Mouse (Mus musculus): Measurements from ENCODE around the gene Tnpo2. TPM values are rescaled to one million over a fixed set of nuclear protein-coding genes. Genes with fewer than 3 reads are reported as not detected.

Gene Tnpo2
- polyA plus RNA-seq, 1 experiment from 2014 or later: 56.8 TPM

DNA sequence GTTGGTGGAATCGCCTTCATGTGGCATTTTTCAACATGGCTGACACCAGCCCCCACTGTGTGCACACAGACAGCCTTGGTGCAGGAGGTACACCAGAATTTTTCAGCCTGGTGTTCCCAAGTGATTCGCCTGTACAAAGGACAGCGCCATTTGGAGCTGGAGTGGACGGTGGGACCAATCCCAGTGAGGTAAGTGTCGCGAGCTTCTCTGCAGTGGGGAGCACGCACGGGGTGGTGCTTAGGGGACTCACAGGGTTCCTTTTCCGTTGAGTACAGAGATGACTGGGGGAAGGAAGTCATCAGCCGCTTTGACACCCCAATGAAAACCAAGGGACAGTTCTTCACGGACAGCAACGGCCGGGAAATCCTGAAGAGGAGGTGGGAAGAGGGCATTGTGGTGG is 58.3 kb downstream of the Tnpo2 start:
- Histone ChIP-seq H3K4me1 (replicated peaks) (no peaks in the 10 kb centered on the region), H3K9me3 (no peaks in the 10 kb centered on the region), H3K4me3 (no peak overlapping the region), H3K36me3 (peaks cover 32% of the 10 kb centered on the region), H3K4me2 (no peak overlapping the region), H3K27ac (replicated peaks) (no peak overlapping the region), H3K9ac (no peak overlapping the region), H3K27me3 (no peaks in the 10 kb centered on the region)
- ATAC-seq (ENCODE audit: low FRiP score, low read depth): no peak
- WGBS: 94% methylated on average over 13 of the region's 13 CpGs

DNA sequence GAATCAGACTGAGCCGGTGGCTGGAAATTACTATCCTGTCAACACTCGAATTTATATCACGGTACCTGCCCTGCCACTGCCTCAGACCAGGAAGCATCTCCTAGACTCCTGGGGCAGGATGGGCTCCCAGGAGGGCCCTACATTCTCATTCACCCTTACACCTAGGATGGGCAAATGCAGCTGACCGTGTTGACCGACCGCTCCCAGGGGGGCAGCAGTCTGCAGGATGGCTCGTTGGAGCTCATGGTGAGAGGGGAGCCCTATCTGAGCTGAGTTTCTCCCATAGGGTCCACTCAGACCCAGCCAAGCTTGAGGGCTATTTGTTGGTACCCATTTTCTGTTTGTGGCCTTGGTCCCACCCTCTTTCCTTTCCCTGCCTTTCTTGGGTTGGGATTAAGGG is 58.9 kb downstream of the Tnpo2 start:
- no peak overlapping the region for H3K27ac ChIP-seq (replicated peaks)
- H3K9me3 ChIP-seq: no peaks in the 10 kb centered on the region
- no peaks in the 10 kb centered on the region for H3K27me3 ChIP-seq
- H3K9ac ChIP-seq: no peak overlapping the region
- peaks cover 32% of the 10 kb centered on the region for H3K36me3 ChIP-seq
- no peak for ATAC-seq (ENCODE audit: low FRiP score, low read depth)
- 93% methylated on average over 7 of the region's 7 CpGs for WGBS
- no peak overlapping the region for H3K4me2 ChIP-seq
- H3K4me3 ChIP-seq: no peak overlapping the region
- no peaks in the 10 kb centered on the region for H3K4me1 ChIP-seq (replicated peaks)

GRCm38 (mm10) chr8:85096196-85096595 is 59.5 kb downstream of the Tnpo2 start:
- WGBS: 96% methylated on average over 16 of the region's 16 CpGs
- no peak for ATAC-seq (ENCODE audit: low FRiP score, low read depth)
- H3K36me3 ChIP-seq: peaks cover 32% of the 10 kb centered on the region

DNA sequence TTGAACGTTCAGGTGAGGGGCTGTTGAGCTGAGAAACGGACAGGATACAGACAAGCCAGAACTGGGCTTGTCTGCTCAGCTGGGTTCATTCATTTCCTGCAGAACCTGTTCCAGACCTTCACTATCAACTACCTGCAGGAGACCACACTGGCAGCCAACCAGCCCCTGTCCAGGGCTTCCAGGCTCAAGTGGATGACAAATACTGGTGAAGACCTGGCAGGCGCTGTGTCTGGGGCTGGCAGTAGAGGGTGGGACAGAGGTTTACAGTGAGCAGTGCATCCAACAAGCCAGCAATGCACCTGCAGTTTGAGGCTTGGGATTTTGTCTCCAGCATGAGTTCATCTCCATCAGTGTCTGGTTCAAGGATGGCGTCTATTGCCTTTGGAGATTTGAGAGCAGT is 60.1 kb downstream of the Tnpo2 start:
- H3K9ac ChIP-seq: no peak overlapping the region
- H3K36me3 ChIP-seq: peaks cover 32% of the 10 kb centered on the region
- no peak for ATAC-seq (ENCODE audit: low FRiP score, low read depth)
- no peak overlapping the region for H3K4me2 ChIP-seq
- no peaks in the 10 kb centered on the region for H3K9me3 ChIP-seq
- no peak overlapping the region for H3K27ac ChIP-seq (replicated peaks)
- H3K4me3 ChIP-seq: no peak overlapping the region
- H3K27me3 ChIP-seq: no peaks in the 10 kb centered on the region
- WGBS: 92% methylated on average over 4 of the region's 4 CpGs
- no peaks in the 10 kb centered on the region for H3K4me1 ChIP-seq (replicated peaks)

More at GRCm38 (mm10) chr8:85096196-85096595, 59.5 kb downstream of the Tnpo2 start:
- no peaks in the 10 kb centered on the region for H3K9me3 ChIP-seq
- H3K4me1 ChIP-seq (replicated peaks): no peaks in the 10 kb centered on the region
- no peak overlapping the region for H3K4me2 ChIP-seq
- no peak overlapping the region for H3K27ac ChIP-seq (replicated peaks)
- no peak overlapping the region for H3K4me3 ChIP-seq
- no peak overlapping the region for H3K9ac ChIP-seq
- H3K27me3 ChIP-seq: no peaks in the 10 kb centered on the region

DNA sequence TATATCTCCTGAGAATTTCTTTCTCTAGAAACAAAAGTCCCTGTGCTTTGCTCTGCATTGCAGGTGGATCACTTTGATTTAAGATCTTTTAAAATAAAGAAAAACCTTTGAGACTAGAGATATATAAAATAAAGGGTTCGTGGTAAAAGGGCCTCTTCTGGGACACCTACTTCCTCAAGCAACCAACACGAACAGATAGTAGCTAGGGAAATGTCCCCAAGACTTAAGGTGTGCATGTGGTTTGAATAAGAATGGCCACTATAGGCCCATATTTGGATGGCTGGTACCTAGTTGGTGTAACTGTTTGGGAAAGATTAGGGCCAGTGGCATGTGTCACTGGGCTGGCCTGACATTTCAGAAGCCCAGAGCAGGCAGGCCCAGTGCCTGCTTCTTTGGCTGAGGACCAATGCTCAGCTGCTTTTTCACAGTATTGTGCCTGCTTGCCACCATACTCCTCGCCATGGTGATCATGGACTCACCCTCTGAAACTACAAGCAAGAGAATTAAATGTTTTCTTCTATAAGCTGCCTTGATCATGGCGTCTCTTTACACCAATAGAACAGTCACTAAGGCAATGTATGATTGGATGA is 63.5 kb downstream of the Tnpo2 start:
- H3K36me3 ChIP-seq: peaks cover 27% of the 10 kb centered on the region
- H3K27ac ChIP-seq (replicated peaks): no peak overlapping the region
- H3K9ac ChIP-seq: no peak overlapping the region
- H3K4me2 ChIP-seq: no peak overlapping the region
- H3K4me3 ChIP-seq: no peak overlapping the region
- no peaks in the 10 kb centered on the region for H3K4me1 ChIP-seq (replicated peaks)
- ATAC-seq (ENCODE audit: low FRiP score, low read depth): no peak
- no peaks in the 10 kb centered on the region for H3K27me3 ChIP-seq
- H3K9me3 ChIP-seq: no peaks in the 10 kb centered on the region
- WGBS: 87% methylated on average over 4 of the region's 4 CpGs

Small RNA genes within 50 kb of the gene (microRNA-seq; reads per million reads assigned to microRNA genes)
- 3.1 reads per million, percentile 13 among the genes with 10 or more reads in this experiment for gene Mir7070

Other genes with a start within 250 kb of the Tnpo2 start
- 71.2 and 87.6 TPM in 2 replicates for gene Nfix, start 236.6 kb upstream of the Tnpo2 start, polyA plus RNA-seq (2015; fragmentation: Nextera tagmentation; extraction: Ambion mirVana)
- 14.0 and 15.1 TPM in 2 replicates for gene Dand5, start 214.1 kb upstream of the Tnpo2 start, polyA plus RNA-seq (2015; fragmentation: Nextera tagmentation; extraction: Ambion mirVana)
- gene Gadd45gip1, start 205.4 kb upstream of the Tnpo2 start, polyA plus RNA-seq (2015; fragmentation: Nextera tagmentation; extraction: Ambion mirVana): 39.7 and 40.6 TPM in 2 replicates
- gene Rad23a, start 196.2 kb upstream of the Tnpo2 start, polyA plus RNA-seq (2015; fragmentation: Nextera tagmentation; extraction: Ambion mirVana): 79.1 and 85.9 TPM in 2 replicates
- 700 and 710 TPM in 2 replicates for gene Calr, start 190.0 kb upstream of the Tnpo2 start, polyA plus RNA-seq (2015; fragmentation: Nextera tagmentation; extraction: Ambion mirVana)
- gene Farsa, start 179.9 kb upstream of the Tnpo2 start, polyA plus RNA-seq (2015; fragmentation: Nextera tagmentation; extraction: Ambion mirVana): 108 and 112 TPM in 2 replicates
- 33.7 and 37.3 TPM in 2 replicates for gene Syce2, start 164.8 kb upstream of the Tnpo2 start, polyA plus RNA-seq (2015; fragmentation: Nextera tagmentation; extraction: Ambion mirVana)
- gene Gcdh, start 143.0 kb upstream of the Tnpo2 start, polyA plus RNA-seq (2015; fragmentation: Nextera tagmentation; extraction: Ambion mirVana): 36.4 and 40.3 TPM in 2 replicates
- 0.64 TPM in 2 replicates for gene Klf1, start 135.0 kb upstream of the Tnpo2 start, polyA plus RNA-seq (2015; fragmentation: Nextera tagmentation; extraction: Ambion mirVana)
- gene Dnase2a, start 128.4 kb upstream of the Tnpo2 start, polyA plus RNA-seq (2015; fragmentation: Nextera tagmentation; extraction: Ambion mirVana): 5.7 and 7.3 TPM in 2 replicates
- 72.4 and 81.1 TPM in 2 replicates for gene Mast1, start 99.6 kb upstream of the Tnpo2 start, polyA plus RNA-seq (2015; fragmentation: Nextera tagmentation; extraction: Ambion mirVana)
- gene Rtbdn, start 89.9 kb upstream of the Tnpo2 start, polyA plus RNA-seq (2015; fragmentation: Nextera tagmentation; extraction: Ambion mirVana): 2.8 and 3.5 TPM in 2 replicates
- gene Gm49661, start 67.5 kb upstream of the Tnpo2 start, polyA plus RNA-seq (2015; fragmentation: Nextera tagmentation; extraction: Ambion mirVana): not detected in 2 replicates
- 1,124 and 1,185 TPM in 2 replicates for gene Prdx2, start 67.3 kb upstream of the Tnpo2 start, polyA plus RNA-seq (2015; fragmentation: Nextera tagmentation; extraction: Ambion mirVana)
- gene Rnaseh2a, start 67.1 kb upstream of the Tnpo2 start, polyA plus RNA-seq (2015; fragmentation: Nextera tagmentation; extraction: Ambion mirVana): 54.2 and 59.8 TPM in 2 replicates
- 6.3 and 6.8 TPM in 2 replicates for gene Junb, start 58.2 kb upstream of the Tnpo2 start, polyA plus RNA-seq (2015; fragmentation: Nextera tagmentation; extraction: Ambion mirVana)
- gene Hook2, start 46.3 kb upstream of the Tnpo2 start, polyA plus RNA-seq (2015; fragmentation: Nextera tagmentation; extraction: Ambion mirVana): 34.0 and 37.3 TPM in 2 replicates
- 0.08 TPM in 1 of 2 replicates, not detected in the other for gene Best2, start 22.4 kb upstream of the Tnpo2 start, polyA plus RNA-seq (2015; fragmentation: Nextera tagmentation; extraction: Ambion mirVana)
- gene Asna1, start 11.6 kb upstream of the Tnpo2 start, polyA plus RNA-seq (2015; fragmentation: Nextera tagmentation; extraction: Ambion mirVana): 148 and 159 TPM in 2 replicates
- 123 and 132 TPM in 2 replicates for gene Trir, start 10.1 kb upstream of the Tnpo2 start, polyA plus RNA-seq (2015; fragmentation: Nextera tagmentation; extraction: Ambion mirVana)
- gene Fbxw9, start 23.1 kb downstream of the Tnpo2 start, polyA plus RNA-seq (2015; fragmentation: Nextera tagmentation; extraction: Ambion mirVana): 72.0 and 76.1 TPM in 2 replicates
- 0.99 and 1.0 TPM in 2 replicates for gene Gm5741, start 31.1 kb downstream of the Tnpo2 start, polyA plus RNA-seq (2015; fragmentation: Nextera tagmentation; extraction: Ambion mirVana)
- gene Dhps, start 34.8 kb downstream of the Tnpo2 start, polyA plus RNA-seq (2015; fragmentation: Nextera tagmentation; extraction: Ambion mirVana): 103 and 111 TPM in 2 replicates
- gene Wdr83os, start 43.8 kb downstream of the Tnpo2 start, polyA plus RNA-seq (2015; fragmentation: Nextera tagmentation; extraction: Ambion mirVana): 117 and 119 TPM in 2 replicates
- gene Wdr83, start 44.4 kb downstream of the Tnpo2 start, polyA plus RNA-seq (2015; fragmentation: Nextera tagmentation; extraction: Ambion mirVana): 47.2 and 53.0 TPM in 2 replicates
- gene Man2b1, start 46.4 kb downstream of the Tnpo2 start, polyA plus RNA-seq (2015; fragmentation: Nextera tagmentation; extraction: Ambion mirVana): 20.9 and 22.5 TPM in 2 replicates
- gene Zfp791, start 86.2 kb downstream of the Tnpo2 start, polyA plus RNA-seq (2015; fragmentation: Nextera tagmentation; extraction: Ambion mirVana): 3.9 and 4.6 TPM in 2 replicates
- gene Cks1brt, start 115.0 kb downstream of the Tnpo2 start, polyA plus RNA-seq (2015; fragmentation: Nextera tagmentation; extraction: Ambion mirVana): not detected in 2 replicates
- not detected in 2 replicates for gene Olfr371, start 189.1 kb downstream of the Tnpo2 start, polyA plus RNA-seq (2015; fragmentation: Nextera tagmentation; extraction: Ambion mirVana)